Mouse (Mus musculus) adrenal gland, adult 8-10 months (tissue): Measurements from ENCODE around the gene Fli1. TPM values are rescaled to one million over a fixed set of nuclear protein-coding genes. Genes with fewer than 3 reads are reported as not detected.
A peak's percentile ranks its signal among the peaks of the same experiment; 100 is the strongest.

Experiments used
- DNase-seq: peaks from one replicate; pipeline ENCODE4 v3.0.0; 2022
- total RNA-seq, 4 experiments: library from RNA; stranded (reverse); gene quantifications; 2 replicates each; pipeline ENCODE4 v1.2.4; 2022

Gene Fli1
- total RNA-seq = 10 to 100 TPM; 12.0 to 20.5 (median 15.5) TPM

GRCm38 (mm10) chr9:32542212-32543039, at the start of gene Fli1:
Gene Fli1 (minus strand): TSS chr9:32542861.
- no peak for DNase-seq

GRCm38 (mm10) chr9:32591732-32592582, 49.3 kb upstream of the Fli1 start:
- peak; percentile 63 for DNase-seq

GRCm38 (mm10) chr9:32590571-32590970, 47.9 kb upstream of the Fli1 start:
- no peak for DNase-seq

GRCm38 (mm10) chr9:32589900-32590299, 47.2 kb upstream of the Fli1 start:
- peak; percentile 53 for DNase-seq

- DNase-seq = no peak
Observed at GRCm38 (mm10) chr9:32585357-32585756, 42.7 kb upstream of the Fli1 start.

- no peak for DNase-seq
Observed at GRCm38 (mm10) chr9:32583905-32584304, 41.2 kb upstream of the Fli1 start.

GRCm38 (mm10) chr9:32581851-32582573, 39.4 kb upstream of the Fli1 start:
- no peak for DNase-seq

- DNase-seq = no peak
Observed at GRCm38 (mm10) chr9:32578411-32578810, 35.8 kb upstream of the Fli1 start.

- DNase-seq = no peak
Observed at GRCm38 (mm10) chr9:32573638-32574037, 31.0 kb upstream of the Fli1 start.

GRCm38 (mm10) chr9:32571676-32572075, 29.0 kb upstream of the Fli1 start:
- no peak for DNase-seq

GRCm38 (mm10) chr9:32570547-32570946, 27.9 kb upstream of the Fli1 start:
- DNase-seq = no peak

GRCm38 (mm10) chr9:32569261-32569660, 26.6 kb upstream of the Fli1 start:
- no peak for DNase-seq

GRCm38 (mm10) chr9:32567603-32568002, 24.9 kb upstream of the Fli1 start:
- no peak for DNase-seq

GRCm38 (mm10) chr9:32565309-32565708, 22.6 kb upstream of the Fli1 start:
- DNase-seq = no peak

- DNase-seq = no peak
Observed at GRCm38 (mm10) chr9:32562837-32563236, 20.2 kb upstream of the Fli1 start.

GRCm38 (mm10) chr9:32562409-32562808, 19.7 kb upstream of the Fli1 start:
- no peak for DNase-seq

- no peak for DNase-seq
Observed at GRCm38 (mm10) chr9:32561190-32561890, 18.7 kb upstream of the Fli1 start.

- no peak for DNase-seq
Observed at GRCm38 (mm10) chr9:32559859-32560258, 17.2 kb upstream of the Fli1 start.

- no peak for DNase-seq
Observed at GRCm38 (mm10) chr9:32559454-32559853, 16.8 kb upstream of the Fli1 start.

GRCm38 (mm10) chr9:32556313-32556712, 13.7 kb upstream of the Fli1 start:
- no peak for DNase-seq

GRCm38 (mm10) chr9:32555279-32555678, 12.6 kb upstream of the Fli1 start:
- DNase-seq = no peak

- no peak for DNase-seq
Observed at GRCm38 (mm10) chr9:32550541-32550940, 7.9 kb upstream of the Fli1 start.
